Mouse (Mus musculus): ENCODE results near the gene Parvg. TPM values are rescaled to one million over a fixed set of nuclear protein-coding genes. Genes with fewer than 3 reads are reported as not detected.

Parvg gene
- polyA plus RNA-seq (2014; fragmentation: Illumina TruSeq; extraction: RNeasy Lipid Tissue Mini Kit (QIAGEN cat#74804); ENCODE audit: low replicate concordance) = not detected

DNA sequence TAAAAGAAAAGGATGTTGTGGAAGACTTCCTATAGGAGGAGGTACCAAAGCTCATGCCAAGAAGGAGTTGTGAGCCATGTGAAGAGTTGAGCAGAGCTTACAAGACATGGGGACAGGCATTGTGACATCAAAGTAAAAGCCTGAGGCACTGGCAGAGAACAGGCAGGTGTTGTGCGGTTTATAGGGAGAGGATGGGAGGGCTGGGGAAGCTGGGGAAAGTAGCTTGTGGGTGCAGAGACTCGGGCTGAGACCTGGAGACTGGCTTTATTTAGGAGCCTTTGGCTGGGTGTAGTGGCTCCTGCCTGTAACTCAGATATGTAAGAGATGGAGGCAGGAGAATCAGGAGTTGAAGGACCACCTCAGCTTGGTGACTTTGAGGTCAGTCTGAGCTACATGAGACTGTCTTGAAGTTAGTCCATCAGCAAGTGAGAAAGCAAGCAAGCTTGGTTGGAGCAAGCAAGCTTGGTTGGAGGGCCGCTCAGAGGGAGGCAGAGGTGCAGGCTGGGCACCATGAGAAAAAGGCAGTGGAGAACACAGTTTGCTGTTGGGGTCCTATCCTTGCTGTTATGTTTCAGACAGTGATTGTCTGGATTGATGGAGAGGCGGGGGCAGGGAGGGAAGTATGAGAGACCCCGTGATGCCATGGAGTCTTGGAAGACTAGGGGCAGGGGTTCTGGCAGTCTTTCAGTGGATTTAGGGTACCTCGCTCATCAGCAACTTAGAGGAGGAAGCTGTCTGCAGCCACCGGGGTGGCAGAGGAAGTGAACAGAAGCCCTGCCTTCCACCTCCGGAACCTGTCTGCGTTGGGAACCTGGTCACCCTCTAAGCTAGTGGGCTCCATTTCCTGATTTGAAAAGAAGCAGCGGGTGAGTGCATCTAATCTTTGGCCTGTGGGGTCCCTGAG lies at the start of gene Parvg:
TSS of gene Parvg (plus strand) at position 61 of the 904 bp plus-strand sequence.

Other genes with a start within 250 kb of the Parvg start
- 0.30 TPM for gene Sult4a1, start 218.3 kb upstream of the Parvg start, polyA plus RNA-seq (2014; fragmentation: Illumina TruSeq; extraction: RNeasy Lipid Tissue Mini Kit (QIAGEN cat#74804); ENCODE audit: low replicate concordance)
- not detected for gene Pnpla5, start 200.9 kb upstream of the Parvg start, polyA plus RNA-seq (2014; fragmentation: Illumina TruSeq; extraction: RNeasy Lipid Tissue Mini Kit (QIAGEN cat#74804); ENCODE audit: low replicate concordance)
- gene Pnpla3, start 156.2 kb upstream of the Parvg start, polyA plus RNA-seq (2014; fragmentation: Illumina TruSeq; extraction: RNeasy Lipid Tissue Mini Kit (QIAGEN cat#74804); ENCODE audit: low replicate concordance) = not detected
- gene Samm50, start 131.8 kb upstream of the Parvg start, polyA plus RNA-seq (2014; fragmentation: Illumina TruSeq; extraction: RNeasy Lipid Tissue Mini Kit (QIAGEN cat#74804); ENCODE audit: low replicate concordance) = 33.3 TPM
- gene Parvb, start 92.0 kb upstream of the Parvg start, polyA plus RNA-seq (2014; fragmentation: Illumina TruSeq; extraction: RNeasy Lipid Tissue Mini Kit (QIAGEN cat#74804); ENCODE audit: low replicate concordance) = 0.63 TPM
- gene Shisal1, start 123.1 kb downstream of the Parvg start, polyA plus RNA-seq (2014; fragmentation: Illumina TruSeq; extraction: RNeasy Lipid Tissue Mini Kit (QIAGEN cat#74804); ENCODE audit: low replicate concordance) = 1.3 TPM
- 0.07 TPM for gene Rtl6, start 233.8 kb downstream of the Parvg start, polyA plus RNA-seq (2014; fragmentation: Illumina TruSeq; extraction: RNeasy Lipid Tissue Mini Kit (QIAGEN cat#74804); ENCODE audit: low replicate concordance)